Mouse (Mus musculus): ENCODE results near the gene Numb.

Numb gene

DNA sequence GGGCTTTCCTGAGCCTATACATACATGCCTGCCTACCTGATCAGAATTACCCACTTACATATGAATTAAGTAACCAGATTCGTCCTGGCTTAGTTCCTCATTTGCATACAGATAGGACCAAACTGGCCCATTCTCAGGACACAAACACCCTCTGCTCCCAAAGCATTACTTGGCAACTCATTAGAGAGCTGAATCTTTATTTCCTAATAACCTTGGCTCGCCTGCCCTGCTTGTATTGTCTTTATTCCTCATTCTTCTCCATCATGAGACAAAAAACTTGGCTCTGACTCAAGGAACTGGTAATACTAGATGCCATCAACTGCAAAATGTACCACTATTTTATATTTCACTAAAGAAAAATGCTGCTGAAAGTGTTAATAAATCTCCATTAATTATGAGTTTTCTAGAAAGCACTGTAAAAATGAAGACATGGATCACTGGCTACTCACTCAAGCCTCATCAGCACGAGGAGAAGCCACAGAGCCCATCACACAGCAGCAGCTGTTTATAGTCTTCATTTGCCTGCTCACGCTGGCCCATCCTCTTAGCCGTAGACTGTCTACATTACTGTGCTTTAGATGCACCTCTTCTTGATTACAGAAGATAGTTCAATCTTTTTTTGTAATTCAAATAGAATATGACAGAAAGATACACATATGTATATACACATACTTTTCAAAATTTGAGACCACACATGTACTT is 69.1 kb downstream of the Numb start:
- DNase-seq (ENCODE audit: low read depth), result no peak

DNA sequence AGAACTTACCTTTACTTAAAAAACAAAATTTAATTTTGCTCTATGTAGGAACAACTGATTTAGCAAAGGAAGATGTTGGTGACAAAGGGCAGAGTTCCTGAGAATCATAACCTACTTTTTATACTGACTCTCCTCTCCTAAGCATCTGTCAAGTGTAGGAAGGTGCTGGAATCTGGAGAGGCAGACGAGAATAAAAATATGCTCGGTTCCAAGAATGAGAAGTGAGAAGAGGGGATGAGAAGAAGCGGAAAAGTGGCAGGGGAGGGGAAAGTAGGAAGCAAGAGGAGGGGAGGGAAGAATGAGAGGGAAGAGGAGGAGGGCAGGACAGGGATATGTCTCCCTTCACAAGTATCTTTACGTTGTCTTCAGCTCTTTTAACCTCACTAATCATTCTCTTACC is 71.4 kb downstream of the Numb start:
- no peak for DNase-seq (ENCODE audit: low read depth)

DNA sequence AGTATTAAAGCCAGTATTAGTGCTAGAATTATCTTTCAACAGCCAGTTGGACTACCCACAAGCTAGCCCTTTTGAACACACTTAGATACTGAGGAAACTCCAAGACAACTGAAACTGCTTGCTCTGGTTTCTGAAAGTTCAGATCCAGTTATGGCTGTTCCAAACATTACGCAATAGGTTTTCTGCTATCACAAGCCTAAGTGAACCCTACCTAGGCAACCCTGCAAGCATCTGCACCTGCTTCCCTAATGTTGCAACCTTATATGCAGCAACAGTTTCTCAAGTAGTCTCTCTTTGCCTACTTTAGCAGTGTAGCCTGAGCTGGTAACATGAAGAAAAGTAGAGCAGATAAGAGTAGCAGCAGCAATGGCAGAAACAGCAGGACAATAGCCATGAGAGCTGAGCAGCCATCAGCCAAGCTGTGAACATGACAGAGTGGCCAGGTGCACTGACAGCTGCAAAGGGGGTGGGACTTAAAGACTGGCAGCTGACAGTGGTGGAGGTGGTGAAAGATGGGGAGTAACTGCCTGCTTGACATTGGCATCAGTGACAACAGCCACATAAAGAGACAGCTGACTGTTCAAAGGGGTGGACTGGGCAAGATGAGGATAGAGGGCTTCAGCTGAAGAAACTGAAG is 73.0 kb downstream of the Numb start:
- no peak for DNase-seq (ENCODE audit: low read depth)

DNA sequence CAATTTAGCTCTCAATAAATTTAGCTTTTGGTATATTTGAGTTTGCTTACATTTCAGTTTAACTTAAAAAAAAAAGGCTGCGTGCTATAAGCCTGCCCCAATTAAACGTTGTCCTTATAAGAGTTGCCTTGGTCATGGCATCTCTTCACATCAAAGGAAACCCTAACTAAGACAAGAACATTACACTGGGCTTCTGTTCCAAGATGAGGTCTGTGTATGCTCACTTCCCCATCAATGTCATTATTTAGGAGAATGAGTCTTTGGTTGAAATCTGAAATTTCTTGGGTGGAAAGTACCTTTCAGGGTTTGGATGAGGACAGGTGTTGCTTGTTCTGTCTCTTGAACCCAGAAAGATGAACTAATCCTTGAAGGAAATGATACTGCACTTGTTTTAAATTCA is 73.9 kb downstream of the Numb start:
- no peak for DNase-seq (ENCODE audit: low read depth)

DNA sequence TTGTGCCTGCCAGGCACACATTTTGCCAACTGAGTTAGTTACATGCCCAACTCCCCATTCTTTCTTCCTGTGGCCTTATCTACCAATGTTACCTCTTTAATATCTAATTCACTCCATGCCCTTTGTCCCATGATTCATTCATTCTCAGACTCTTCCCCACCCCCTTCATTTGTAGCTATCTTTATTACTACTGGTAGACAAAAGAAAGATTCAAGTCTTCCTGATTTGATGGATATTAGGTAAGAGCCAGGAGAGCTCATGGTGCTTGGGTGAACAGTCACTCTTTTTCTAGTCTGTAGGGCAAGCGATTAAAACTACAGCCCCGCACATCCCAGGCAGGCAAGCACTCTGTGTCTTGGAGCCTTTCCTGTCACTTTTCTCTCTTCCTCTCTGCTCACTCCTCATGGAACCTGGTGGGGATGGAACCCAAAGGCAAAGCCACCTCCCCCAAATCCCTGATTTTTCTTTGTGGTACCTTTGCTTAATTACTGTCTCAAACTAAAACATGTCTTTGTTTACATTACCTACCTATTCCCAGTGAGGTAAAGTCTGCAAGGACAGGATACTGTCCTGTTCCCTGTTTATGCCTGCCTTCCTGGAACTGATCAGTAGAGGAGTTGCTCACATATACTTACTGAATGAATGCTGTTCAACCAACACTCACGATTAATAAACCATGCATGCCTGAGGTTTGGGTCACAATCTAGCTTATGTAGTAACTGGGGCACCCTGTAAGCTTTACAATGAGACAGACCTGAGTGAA is 78.9 kb downstream of the Numb start:
- DNase-seq (ENCODE audit: low read depth), result no peak

DNA sequence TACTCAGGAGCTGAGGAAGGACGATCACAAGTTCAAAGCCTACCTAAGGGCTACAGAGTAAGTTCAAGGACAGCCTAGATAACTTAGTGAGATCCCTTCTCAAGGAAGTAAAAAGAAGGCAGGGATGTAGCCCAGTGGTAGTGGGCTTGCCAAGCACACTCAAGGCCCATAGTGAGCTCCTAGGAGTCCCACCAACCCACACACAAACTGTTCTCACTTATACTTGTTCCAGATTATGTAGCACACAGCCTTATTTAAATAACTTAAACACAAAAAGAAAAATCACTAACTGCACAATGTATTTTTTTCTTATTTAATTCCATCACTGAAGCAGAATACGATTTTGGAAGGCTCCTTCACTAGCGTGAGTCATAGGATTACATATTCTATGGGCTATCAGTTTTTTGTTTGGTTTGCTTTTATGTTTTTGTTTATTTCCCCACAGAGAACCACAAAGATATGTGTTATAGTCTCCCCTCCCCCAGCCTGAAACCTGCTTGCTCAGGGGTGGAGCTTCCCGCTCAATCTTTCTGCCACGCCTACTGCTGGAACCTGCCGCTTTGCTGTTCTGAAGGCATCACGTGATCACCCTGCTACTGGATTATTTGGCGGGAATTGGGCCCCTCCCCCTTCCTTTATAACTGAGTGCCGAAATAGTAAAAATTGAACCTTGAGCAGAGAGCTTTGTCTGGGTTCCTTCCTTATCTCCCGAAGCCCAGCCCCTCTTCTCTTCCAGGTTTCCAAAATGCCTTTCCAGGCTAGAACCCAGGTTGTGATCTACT is 80.1 kb downstream of the Numb start:
- no peak for DNase-seq (ENCODE audit: low read depth)

DNA sequence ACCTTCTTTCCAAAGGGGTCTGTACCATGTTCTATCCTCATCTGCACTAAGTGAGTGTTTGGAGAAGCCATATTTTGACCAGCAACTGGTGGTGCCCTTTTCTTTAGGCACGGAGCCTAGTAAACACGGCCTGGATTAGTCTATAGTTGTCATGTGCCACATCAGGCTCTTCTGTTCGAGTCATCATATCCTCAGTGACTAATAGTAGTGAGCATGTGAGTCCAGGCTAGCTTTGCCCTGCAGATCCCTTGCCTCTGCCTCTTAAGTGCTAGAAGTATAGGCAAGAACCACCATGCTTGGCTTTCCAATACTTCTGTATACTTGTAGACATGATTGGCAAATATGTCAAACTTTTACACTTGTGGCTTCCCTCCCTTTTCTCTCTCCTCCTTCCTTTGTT is 87.8 kb downstream of the Numb start:
- DNase-seq (ENCODE audit: low read depth), result no peak

DNA sequence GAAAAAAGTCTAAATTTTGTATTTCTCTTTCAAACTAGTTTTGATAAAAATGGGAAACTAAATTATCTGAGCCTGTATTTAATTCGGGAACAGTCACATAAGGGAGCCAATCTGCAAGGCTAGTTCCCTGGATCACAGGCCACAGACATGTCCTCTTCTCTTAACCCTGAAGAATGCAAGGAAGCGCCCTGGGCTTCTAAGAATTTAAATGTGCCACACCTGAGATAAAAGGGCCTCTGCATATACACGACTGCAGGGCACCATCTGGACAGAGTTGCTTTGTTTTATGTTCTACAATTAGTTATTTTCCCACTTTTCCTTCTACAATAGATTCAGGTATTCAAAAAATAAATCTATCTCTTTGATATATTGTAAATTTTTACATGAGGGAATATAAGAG is 91.3 kb downstream of the Numb start:
- no peak for DNase-seq (ENCODE audit: low read depth)

DNA sequence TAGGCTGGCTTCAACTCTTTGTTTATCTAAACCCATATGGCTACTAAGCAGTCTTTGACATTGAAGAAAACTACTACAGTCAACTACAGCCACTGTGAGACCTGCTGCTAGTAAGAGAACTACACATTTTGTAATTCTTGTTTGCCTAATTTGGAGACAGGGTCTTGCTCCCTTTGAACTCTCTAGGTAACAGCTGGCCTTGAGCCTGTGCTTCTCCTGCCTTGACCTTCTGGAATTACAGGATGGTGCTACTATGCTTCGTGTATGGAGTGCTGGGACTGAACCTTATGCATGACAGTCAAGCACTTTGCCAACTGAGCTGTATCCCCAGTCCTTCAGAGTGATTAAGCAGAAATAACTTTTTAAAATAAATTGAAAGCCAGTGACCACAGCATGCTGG is 105.1 kb downstream of the Numb start:
- DNase-seq (ENCODE audit: low read depth), result no peak

DNA sequence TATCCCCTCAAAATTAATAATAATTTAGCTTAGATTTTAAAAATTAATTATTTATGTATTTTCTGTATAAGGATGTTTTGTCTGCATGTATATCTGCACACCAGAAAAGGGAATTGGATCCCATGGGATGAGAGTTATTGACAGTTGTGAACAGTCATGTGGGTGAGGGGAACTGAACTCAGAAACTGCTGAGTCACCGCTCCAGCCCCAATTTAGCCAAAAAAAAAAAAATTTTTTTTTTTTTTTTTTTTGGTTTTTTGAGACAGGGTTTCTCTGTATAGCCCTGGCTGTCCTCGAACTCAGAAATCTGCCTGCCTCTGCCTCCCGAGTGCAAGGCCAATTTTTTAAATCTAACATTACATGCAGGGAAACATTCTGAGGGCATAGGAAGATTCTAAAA is 109.8 kb downstream of the Numb start:
- DNase-seq (ENCODE audit: low read depth), result peak; percentile 6

DNA sequence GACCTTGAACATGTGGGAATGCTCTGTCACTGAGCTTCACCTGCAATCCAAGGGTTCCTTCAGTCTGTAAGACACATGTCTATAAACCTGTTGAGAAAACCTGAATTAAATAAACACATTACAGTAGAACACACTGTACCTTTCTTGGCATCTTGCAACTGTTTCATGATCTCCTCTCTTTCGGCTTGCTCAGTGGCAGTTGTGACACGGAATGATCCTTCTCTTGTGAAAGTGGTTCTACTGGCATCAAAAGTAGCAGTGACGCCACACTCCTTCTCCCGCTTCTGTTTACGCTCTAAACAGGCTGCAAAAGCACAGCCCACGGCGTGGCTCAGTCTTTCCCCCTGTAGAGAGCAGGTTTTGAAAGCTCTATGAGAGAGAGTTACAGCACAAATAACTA is 118.1 kb downstream of the Numb start:
- DNase-seq (ENCODE audit: low read depth), result no peak

DNA sequence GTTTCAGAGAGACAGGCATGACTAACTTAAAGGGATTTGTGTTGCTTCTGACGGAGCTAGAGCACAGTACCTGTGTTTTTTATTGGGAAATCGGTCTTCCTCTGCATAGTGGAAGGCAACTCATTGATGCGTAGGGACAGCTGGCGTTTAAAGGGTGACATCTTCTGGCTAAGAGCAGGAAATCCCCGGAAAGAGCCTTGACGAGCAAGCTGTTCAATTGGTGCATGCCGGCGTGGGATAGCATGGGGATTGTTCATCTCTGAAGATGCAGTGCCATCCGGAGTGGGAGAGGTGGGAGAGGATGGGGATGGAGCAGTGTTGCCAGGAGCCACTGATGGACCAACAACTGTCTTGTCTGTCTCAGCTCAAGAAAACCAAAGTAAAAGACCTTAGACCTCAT is 120.8 kb downstream of the Numb start:
- no peak for DNase-seq (ENCODE audit: low read depth)

DNA sequence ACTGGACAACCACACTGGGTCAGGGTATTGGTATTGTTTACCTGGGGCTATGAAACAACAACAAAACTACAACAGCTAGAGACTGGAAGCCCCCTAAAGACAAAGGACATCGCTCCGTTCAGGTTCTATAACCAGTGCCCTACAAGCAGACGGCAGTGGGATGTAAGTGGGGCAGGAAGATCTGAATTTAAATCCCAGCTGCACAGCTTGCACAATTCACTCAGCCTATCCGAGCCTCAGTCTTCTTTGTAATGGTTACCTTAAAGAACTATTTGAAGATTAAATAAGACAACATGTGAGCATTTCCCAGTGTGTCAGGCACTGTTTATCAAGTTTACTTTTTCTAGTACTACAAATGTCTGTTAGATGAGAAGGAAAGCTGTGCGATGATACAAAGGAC is 123.4 kb downstream of the Numb start:
- no peak for DNase-seq (ENCODE audit: low read depth)

DNA sequence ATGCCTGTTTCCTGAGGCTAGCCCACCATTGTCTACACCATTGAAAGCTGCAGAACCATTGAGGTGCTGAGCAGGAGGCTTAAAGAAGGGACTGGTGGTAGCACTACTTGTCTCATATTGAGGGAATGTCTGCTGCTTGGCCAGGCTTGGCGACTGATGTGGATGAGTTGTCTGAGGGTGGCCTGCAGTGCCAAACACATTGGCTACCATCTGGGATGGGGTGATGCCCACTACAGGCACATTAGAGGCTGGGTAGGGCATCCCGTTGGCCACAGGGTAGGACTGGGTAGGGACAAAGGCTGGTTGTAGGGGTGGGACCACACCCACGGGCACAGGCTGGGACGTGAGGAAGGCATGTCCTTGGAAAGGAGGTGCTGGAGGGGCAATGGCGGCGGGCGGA is 126.1 kb downstream of the Numb start:
- DNase-seq (ENCODE audit: low read depth), result no peak

DNA sequence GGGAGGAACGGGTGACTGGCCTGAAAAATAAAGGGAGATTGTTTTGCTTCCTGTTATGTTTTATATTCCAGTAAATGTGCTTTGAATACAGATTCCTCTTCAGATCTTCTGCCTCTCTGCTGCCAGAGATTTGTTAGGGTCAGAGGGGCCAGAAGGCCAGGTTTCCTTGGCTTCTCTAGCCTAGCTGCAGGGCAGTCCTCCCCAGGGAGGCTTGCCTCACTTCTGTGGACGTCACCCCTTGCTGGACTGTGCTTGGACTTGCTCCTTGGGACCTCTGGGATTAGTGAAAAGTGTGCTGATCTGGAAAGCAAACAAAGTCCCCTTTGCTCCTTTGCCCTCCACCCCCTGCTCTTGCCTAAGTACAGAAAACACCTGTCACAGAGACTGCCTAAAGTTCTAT is 126.7 kb downstream of the Numb start:
- no peak for DNase-seq (ENCODE audit: low read depth)

DNA sequence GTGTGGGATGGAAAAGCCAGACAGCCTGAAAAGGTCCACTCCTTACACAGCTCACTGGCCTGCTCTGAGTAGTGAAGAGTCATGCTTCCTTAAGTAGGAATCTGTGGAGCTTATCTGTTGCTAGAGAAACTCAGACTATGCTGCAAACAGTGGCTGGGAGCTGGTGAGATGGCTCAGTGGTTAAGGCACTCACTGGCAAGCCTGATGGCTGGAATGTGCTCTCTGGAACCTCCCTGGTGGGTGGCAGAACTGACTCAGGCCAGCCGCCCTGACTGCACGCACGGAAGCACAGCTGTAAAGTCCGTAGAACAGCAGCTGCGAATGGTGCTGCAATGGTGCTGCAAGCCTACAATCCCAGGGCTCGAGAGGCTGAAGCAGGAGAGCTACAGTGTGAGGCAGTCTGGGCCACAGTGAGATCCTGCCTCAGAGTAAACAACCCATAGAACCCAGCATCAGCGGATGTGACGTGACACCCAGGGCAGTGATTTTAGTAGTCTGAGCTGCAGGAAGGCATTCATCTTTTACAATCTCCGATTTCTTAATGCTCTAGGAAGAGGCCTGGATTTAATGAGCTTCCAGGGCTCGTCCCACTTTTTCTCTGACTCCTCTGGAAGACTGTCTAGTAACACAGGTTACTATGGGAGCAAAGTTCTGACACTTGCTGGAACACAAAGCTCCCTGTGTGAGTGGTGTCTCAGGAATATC is 128.9 kb downstream of the Numb start:
- DNase-seq (ENCODE audit: low read depth), result no peak

DNA sequence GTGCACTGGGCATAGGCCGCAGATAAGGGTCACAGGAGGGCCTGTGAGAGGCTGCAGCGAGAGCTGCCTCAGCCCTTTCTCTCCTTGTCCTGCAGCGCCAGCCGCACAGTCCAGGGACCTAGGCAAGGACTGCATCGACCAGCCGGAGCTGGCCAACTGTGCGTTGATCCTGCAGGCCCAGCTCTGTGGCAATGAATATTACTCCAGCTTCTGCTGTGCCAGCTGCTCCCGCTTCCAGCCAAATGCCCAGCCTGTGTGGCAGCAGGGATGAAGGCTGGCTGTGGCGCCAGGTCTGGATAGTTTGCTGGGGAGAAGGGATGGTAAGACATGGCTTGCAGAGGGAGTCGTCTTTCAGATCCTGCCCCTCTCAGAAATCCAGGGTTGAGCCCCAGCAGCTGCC is 130.0 kb downstream of the Numb start:
- no peak for DNase-seq (ENCODE audit: low read depth)

DNA sequence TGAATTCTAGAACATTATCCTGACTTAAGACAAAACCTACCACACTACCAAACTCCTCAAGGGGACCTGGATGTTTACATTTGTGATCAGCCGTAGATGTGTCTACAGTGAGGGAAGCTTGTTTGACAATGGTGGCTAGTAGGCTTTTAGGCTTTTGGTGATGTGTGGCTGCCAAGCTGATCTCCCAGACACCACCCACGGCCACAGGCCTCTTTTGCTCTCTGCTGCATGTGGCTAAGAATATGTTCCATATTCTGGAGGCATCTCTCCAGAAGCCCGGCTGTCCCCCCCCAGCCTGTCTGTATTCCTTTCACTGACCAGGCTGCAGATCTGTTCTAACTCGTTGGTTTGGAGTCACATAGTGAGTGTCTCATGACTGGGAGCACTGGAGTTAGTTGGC is 131.0 kb downstream of the Numb start:
- no peak for DNase-seq (ENCODE audit: low read depth)

DNA sequence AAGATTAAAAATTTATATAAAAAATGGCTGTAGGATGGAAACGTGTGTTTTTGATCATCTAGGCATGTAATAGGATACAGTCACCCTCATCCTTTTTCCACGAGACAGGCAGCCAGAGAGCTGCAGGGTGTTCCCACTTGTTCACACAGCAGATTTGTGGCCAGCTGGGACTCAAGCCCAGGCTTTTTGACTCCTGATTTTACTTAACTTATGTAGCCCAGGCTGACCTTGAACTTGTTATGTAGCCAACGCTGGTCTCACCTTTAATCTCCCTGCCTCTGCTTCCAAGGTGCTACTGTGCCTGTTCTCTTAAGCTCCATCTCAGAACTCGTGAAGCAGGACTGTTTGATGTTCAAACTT is 132.0 kb downstream of the Numb start:
- no peak for DNase-seq (ENCODE audit: low read depth)

DNA sequence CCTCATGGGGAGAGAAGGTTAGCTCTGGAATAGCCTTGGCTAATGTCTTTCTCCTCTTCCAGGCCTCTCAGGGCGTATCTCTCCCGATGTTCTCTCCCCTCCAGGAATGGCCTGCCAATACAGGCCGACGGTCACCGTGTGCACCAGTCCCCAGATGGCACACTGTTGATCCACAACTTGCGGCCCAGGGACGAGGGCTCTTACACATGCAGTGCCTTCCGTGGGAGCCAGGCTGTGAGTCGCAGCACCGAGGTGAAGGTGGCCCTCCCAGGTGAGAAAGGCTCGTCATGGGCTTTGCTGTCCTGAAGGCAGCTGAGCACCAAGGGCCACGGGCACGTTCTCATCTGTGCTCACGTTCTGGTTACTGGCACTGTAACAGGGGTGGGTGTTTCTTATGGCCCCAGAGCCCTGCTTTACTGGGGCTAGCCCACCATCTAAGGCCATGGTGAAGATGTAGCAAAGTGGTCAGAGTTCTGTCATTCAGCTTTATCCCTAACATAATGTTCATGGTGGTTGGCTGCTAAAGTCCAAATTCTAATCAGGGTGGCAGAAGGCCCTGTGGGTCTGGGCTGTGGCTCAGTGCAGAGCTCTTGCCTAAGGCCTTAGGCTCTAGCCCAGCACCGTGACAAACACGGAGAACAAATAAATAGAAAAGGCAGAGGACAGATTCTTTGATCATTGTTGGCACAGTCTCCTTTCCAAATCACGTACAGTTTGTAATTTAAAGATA is 132.5 kb downstream of the Numb start:
- DNase-seq (ENCODE audit: low read depth), result no peak

DNA sequence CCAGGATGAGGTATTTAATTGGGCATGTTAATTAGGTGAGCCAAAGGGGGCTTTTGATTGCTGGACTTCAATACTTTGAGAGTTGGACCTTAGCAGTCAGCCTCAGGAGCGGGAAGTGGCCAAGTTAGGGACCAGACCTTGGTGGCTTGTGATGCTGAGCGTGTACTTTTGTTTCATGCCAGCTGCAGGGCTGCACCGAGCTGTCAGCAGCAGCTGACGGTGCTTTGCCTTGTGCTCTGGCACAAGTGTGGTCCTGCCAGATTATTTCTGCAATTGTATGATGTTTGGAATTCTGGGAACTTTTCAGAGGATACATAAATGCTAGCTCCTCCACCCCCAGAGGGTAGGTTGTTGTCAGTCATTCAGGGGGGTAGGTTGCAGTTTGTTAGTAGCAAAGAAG is 136.4 kb downstream of the Numb start:
- DNase-seq (ENCODE audit: low read depth), result no peak

All from c-Kit-positive CD71-negative TER-119-negative erythroid progenitor cells, embryonic 14.5 days (primary cell).